Mouse (Mus musculus): ENCODE measurements around the gene Fam196a. TPM values are rescaled to one million over a fixed set of nuclear protein-coding genes. Genes with fewer than 3 reads are reported as not detected.

Gene Fam196a
- polyA plus RNA-seq, 1 experiment from 2014 or later, result 2.1 TPM

DNA sequence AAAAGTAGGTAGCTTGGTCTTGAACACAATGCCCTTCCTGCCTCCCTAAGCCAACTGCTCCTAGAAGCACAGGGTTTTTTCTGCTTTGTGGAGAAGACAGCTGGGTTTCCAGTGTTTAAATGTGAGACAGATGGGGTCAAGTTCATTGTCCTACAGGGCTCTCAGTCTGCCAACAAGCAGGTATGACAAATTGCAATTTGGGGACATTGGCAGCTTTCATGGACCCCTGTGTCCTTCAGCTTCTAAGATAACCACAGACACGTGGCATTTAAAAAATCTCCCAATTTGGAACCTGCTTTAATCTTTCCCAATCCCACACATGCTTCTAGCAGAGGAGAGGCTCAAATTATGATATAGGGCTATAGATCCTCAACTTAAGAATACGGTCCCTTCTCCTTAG lies 43.6 kb downstream of the Fam196a start:
- Histone ChIP-seq H3K9ac (no peak overlapping the region), H3K4me2 (no peak overlapping the region), H3K27me3 (no peaks in the 10 kb centered on the region), H3K27ac (no peak overlapping the region), H3K9me3 (no peaks in the 10 kb centered on the region), H3K36me3 (no peaks in the 10 kb centered on the region), H3K4me3 (no peak overlapping the region), H3K4me1 (no peaks in the 10 kb centered on the region)
- WGBS, result 73% methylated on average over 2 of the region's 2 CpGs
- no peak for ATAC-seq (ENCODE audit: borderline replicate concordance, extremely low read depth, low FRiP score, low TSS enrichment)

DNA sequence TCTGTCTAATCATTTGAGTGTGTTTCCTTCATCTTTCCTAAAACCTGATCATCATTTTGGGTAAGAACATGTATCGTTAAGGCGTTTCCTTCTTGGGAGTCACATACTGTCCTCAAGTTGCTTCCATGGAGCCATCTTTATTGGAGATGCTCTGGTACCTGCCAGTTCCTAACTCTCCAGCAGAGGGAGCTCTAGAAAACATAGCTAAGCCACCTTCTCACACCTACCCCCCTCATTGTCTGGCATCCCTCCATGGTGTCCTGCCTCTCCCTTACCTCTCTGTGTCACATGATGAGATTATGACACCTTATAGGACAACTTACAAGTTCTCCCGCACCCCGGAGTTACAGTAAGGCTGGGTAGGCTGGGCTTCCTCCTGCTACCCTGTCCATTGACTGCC lies 45.3 kb downstream of the Fam196a start:
- 82% methylated on average over 4 of the region's 4 CpGs for WGBS
- no peak overlapping the region for H3K9ac ChIP-seq
- H3K4me3 ChIP-seq, result no peak overlapping the region
- no peak for ATAC-seq (ENCODE audit: borderline replicate concordance, extremely low read depth, low FRiP score, low TSS enrichment)
- H3K27me3 ChIP-seq, result no peaks in the 10 kb centered on the region
- no peaks in the 10 kb centered on the region for H3K9me3 ChIP-seq
- no peak overlapping the region for H3K27ac ChIP-seq
- H3K4me1 ChIP-seq, result no peaks in the 10 kb centered on the region
- no peaks in the 10 kb centered on the region for H3K36me3 ChIP-seq
- no peak overlapping the region for H3K4me2 ChIP-seq

DNA sequence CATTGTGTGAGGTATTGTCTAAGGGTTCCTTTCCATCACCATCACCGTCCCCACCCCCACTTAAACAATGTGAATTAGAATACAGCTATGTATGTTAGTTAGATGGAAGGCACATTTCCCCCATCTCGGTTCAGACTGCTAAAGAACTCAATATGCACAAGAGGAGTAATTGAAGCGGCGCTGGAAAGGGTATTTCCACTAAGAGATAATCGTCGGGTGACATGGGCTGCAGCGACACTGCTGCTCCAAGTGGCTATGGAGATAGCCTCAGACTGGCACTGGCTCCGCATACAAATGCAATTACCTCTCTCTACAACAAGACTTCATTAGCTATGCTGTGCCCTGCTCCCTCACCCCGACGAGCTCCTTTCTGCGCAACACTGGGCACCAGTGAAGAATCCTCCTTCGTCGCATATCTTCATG lies 45.8 kb downstream of the Fam196a start:
- 92% methylated on average over 13 of the region's 13 CpGs for WGBS
- Histone ChIP-seq H3K4me3 (no peak overlapping the region), H3K36me3 (no peaks in the 10 kb centered on the region), H3K9me3 (no peaks in the 10 kb centered on the region), H3K27me3 (no peaks in the 10 kb centered on the region), H3K9ac (no peak overlapping the region), H3K27ac (no peak overlapping the region), H3K4me1 (no peaks in the 10 kb centered on the region), H3K4me2 (no peak overlapping the region)
- ATAC-seq (ENCODE audit: borderline replicate concordance, extremely low read depth, low FRiP score, low TSS enrichment), result no peak

DNA sequence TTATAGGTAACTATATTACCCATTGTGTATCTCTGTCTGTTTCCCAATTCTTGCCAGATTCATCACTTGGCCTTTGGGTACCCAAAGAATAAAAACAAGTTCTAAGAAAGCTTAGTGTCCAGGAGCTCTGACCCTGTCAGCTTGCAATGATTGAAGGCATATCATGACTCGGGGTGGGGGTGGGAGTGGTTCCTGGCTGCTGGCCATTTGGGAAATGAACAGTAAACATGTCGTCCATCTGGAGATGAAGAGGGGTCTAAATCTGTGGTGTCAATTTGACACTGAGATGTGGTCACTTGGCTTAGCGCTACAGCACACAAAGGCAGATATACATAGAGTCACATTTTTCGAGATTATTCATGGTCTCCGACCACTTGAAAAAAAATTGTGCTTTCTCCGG lies 54.7 kb downstream of the Fam196a start:
- no peak for ATAC-seq (ENCODE audit: borderline replicate concordance, extremely low read depth, low FRiP score, low TSS enrichment)
- Histone ChIP-seq H3K4me3 (no peak overlapping the region), H3K27me3 (no peaks in the 10 kb centered on the region), H3K9ac (no peak overlapping the region), H3K4me1 (no peaks in the 10 kb centered on the region), H3K27ac (no peak overlapping the region), H3K36me3 (no peaks in the 10 kb centered on the region), H3K9me3 (no peaks in the 10 kb centered on the region), H3K4me2 (no peak overlapping the region)
- WGBS, result 57% methylated on average over 6 of the region's 6 CpGs

DNA sequence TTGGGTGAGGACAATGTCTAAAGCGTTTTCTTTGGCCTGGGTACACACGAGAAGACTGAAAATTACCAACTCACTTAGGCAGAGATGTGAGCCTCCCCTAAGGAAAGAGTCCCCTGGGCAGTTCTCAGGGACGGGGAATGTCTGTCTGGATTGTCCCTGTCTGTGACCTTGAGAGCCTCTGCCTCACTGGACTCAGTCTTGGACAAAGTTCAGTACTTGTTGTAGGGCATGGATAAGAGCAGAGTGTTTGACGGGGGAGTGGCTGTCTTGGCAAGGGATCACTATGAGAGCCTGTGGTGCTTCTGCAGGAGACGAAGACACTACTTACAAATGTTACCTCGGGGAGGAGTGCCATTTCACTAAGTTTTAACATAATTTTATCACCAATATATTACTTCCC lies 57.8 kb downstream of the Fam196a start:
- Histone ChIP-seq H3K36me3 (peaks cover 3% of the 10 kb centered on the region), H3K27me3 (no peaks in the 10 kb centered on the region), H3K4me1 (no peaks in the 10 kb centered on the region), H3K4me2 (no peak overlapping the region), H3K9ac (no peak overlapping the region), H3K4me3 (no peak overlapping the region), H3K9me3 (no peaks in the 10 kb centered on the region), H3K27ac (no peak overlapping the region)
- no peak for ATAC-seq (ENCODE audit: borderline replicate concordance, extremely low read depth, low FRiP score, low TSS enrichment)
- WGBS, result 73% methylated on average over 6 of the region's 6 CpGs

DNA sequence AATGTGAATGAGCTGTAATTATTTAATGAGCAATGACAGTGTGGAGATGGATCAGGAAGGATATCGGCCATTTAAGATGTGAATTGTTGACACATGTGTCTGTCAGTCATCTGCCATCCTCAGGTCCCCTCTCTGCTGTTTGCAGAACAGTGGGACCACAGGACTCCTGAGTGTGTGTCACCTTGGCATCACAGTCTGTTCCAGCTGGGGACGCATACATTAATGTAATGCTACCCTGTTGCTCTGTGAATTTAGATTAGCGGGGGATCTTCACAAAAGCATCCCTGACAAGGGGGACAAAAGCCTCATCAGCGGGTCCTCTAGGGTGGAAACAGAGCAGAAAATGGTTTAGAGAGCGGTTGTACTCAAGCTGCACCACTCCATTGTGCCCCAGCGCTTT lies 59.2 kb downstream of the Fam196a start:
- Histone ChIP-seq H3K27ac (no peak overlapping the region), H3K9ac (no peak overlapping the region), H3K4me2 (no peak overlapping the region), H3K9me3 (no peaks in the 10 kb centered on the region), H3K27me3 (no peaks in the 10 kb centered on the region), H3K4me3 (no peak overlapping the region), H3K36me3 (peaks cover 14% of the 10 kb centered on the region), H3K4me1 (no peaks in the 10 kb centered on the region)
- ATAC-seq (ENCODE audit: borderline replicate concordance, extremely low read depth, low FRiP score, low TSS enrichment), result no peak
- WGBS, result 87% methylated on average over 6 of the region's 6 CpGs

DNA sequence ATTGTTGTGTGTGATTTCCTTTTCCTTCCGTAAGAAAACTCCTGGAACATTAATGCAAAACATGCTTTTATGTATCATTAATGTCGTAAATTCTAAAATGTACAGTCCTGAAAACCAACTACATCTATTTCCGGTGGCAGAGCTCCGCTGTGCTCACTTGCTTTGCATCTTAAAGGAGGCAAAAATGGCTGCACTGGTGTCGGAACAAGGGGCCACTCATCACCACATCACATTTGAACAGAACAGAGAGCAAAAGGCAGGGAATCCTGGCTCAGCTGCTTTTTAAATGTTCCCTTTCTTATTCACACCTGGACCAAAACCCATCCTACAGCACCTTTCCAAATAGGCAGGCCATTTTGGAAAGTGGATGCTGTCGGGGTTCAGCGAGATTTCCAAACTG lies 65.2 kb downstream of the Fam196a start:
- no peaks in the 10 kb centered on the region for H3K9me3 ChIP-seq
- H3K9ac ChIP-seq, result no peak overlapping the region
- H3K27ac ChIP-seq, result no peak overlapping the region
- H3K4me2 ChIP-seq, result no peak overlapping the region
- H3K4me1 ChIP-seq, result no peaks in the 10 kb centered on the region
- peaks cover 14% of the 10 kb centered on the region for H3K36me3 ChIP-seq
- WGBS, result 83% methylated on average over 7 of the region's 7 CpGs
- H3K4me3 ChIP-seq, result no peak overlapping the region
- no peak for ATAC-seq (ENCODE audit: borderline replicate concordance, extremely low read depth, low FRiP score, low TSS enrichment)
- H3K27me3 ChIP-seq, result no peaks in the 10 kb centered on the region

DNA sequence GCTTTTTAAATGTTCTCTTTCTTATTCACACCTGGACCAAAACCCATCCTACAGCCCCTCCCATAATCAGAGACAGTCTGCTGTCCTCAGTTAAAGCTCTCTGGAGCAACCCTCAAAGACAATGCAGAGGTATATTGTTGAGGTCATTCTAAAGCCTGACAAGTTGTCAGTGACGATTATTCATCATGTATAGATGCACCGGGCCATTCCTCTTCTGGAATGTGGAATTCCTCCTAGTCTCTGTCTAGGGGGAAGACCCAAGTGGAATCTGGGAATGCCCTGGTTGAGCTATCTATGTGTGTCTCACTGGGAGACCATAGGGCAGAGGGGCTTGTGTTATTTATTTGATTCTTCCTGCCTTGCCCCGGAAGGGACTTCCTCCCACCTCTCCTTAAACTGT lies 65.7 kb downstream of the Fam196a start:
- no peak for ATAC-seq (ENCODE audit: borderline replicate concordance, extremely low read depth, low FRiP score, low TSS enrichment)
- H3K27ac ChIP-seq, result no peak overlapping the region
- H3K27me3 ChIP-seq, result no peaks in the 10 kb centered on the region
- no peaks in the 10 kb centered on the region for H3K9me3 ChIP-seq
- no peak overlapping the region for H3K4me2 ChIP-seq
- peaks cover 14% of the 10 kb centered on the region for H3K36me3 ChIP-seq
- no peaks in the 10 kb centered on the region for H3K4me1 ChIP-seq
- 58% methylated on average over 3 of the region's 3 CpGs for WGBS
- no peak overlapping the region for H3K9ac ChIP-seq
- H3K4me3 ChIP-seq, result no peak overlapping the region

DNA sequence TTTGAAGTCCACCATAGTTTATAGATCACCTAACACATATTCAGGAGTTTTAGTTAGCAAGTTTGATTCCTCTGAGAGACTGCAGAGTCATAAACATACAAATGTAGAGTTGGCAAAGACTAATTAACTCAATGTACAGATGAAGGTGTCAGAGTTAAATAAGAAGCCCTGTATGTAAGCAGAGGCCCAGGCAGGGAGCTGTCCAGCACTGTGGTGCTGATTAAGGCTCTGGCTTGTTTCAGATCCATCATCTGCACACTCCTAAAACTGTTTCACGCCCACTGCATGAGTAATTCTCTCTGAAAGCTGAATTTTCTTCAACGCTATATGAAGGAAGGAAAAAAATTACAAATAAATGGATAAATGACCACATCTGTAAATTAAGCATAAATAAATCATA lies 74.1 kb downstream of the Fam196a start:
- H3K36me3 ChIP-seq, result no peaks in the 10 kb centered on the region
- no peaks in the 10 kb centered on the region for H3K9me3 ChIP-seq
- no peak overlapping the region for H3K9ac ChIP-seq
- H3K27me3 ChIP-seq, result no peaks in the 10 kb centered on the region
- H3K4me1 ChIP-seq, result no peaks in the 10 kb centered on the region
- no peak overlapping the region for H3K4me2 ChIP-seq
- no peak overlapping the region for H3K4me3 ChIP-seq
- WGBS, result 75% methylated on average over 2 of the region's 2 CpGs
- no peak for ATAC-seq (ENCODE audit: borderline replicate concordance, extremely low read depth, low FRiP score, low TSS enrichment)
- H3K27ac ChIP-seq, result no peak overlapping the region

DNA sequence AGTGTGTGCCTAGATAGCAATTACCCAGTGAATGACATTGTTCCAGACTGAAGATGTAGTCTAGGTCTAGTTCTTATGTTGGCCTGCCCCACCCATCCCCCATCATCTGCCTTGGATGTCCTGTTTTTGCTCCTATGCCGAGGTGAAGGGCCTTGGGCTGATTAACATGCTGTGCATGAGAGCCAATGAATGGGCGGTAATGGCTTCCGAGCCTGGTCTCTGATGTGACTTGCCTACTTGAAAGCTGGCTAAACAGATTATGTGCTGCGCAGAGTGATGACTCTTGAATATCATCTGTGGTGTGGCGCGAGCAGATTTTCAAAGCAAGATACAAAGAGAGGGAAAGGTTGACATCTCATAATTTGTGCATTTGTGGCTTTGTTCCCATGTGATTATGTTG lies 76.2 kb downstream of the Fam196a start:
- Histone ChIP-seq H3K27ac (no peak overlapping the region), H3K9me3 (no peaks in the 10 kb centered on the region), H3K4me1 (no peaks in the 10 kb centered on the region), H3K36me3 (no peaks in the 10 kb centered on the region), H3K9ac (no peak overlapping the region), H3K4me3 (no peak overlapping the region), H3K27me3 (no peaks in the 10 kb centered on the region), H3K4me2 (no peak overlapping the region)
- no peak for ATAC-seq (ENCODE audit: borderline replicate concordance, extremely low read depth, low FRiP score, low TSS enrichment)
- WGBS, result 74% methylated on average over 6 of the region's 6 CpGs

DNA sequence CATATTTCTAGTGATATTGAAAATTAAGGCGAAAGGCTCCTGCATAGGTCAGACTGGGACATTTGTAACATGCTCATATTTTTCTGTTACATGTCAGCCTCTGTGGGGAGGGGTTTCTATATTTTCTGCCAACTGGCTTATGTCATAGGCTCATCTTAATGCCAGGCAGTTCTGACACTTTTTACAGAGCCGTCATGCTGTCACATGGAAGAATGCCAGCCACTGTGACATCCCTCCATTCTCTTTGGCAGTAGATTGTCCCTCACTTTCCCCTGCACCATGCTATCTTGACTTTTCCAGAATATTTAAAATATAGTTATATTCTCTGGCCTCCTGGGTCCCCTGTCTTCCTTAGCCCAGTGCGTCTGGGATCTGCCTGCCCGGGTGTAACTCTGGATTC lies 95.5 kb downstream of the Fam196a start:
- no peak for ATAC-seq (ENCODE audit: borderline replicate concordance, extremely low read depth, low FRiP score, low TSS enrichment)
- Histone ChIP-seq H3K27ac (no peak overlapping the region), H3K4me1 (no peaks in the 10 kb centered on the region), H3K4me3 (no peak overlapping the region), H3K27me3 (no peaks in the 10 kb centered on the region), H3K9ac (no peak overlapping the region), H3K36me3 (no peaks in the 10 kb centered on the region), H3K9me3 (no peaks in the 10 kb centered on the region), H3K4me2 (no peak overlapping the region)
- 75% methylated on average over 4 of the region's 4 CpGs for WGBS

DNA sequence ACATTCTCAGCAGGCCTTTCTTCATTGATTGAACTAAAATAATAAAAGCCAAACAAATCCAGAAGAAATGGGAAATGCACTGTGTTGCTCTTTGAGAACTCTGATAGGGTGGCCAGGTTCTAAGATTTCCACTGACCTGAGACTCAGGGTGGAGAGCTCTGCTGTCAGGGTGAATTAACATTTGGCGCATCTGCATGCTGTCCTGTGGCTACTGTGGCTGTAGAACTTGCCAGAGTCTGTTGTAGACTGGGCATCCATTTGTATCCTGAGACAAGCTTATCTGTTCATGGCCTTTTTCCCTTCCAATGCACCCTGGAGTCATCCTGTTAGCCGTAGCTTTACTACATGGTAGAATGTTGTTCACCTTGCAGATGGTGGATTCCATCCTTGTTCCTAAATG lies 98.2 kb downstream of the Fam196a start:
- H3K4me1 ChIP-seq, result no peaks in the 10 kb centered on the region
- H3K4me3 ChIP-seq, result no peak overlapping the region
- WGBS, result 91% methylated on average over 2 of the region's 2 CpGs
- no peak for ATAC-seq (ENCODE audit: borderline replicate concordance, extremely low read depth, low FRiP score, low TSS enrichment)
- H3K4me2 ChIP-seq, result no peak overlapping the region
- no peak overlapping the region for H3K9ac ChIP-seq
- no peak overlapping the region for H3K27ac ChIP-seq
- no peaks in the 10 kb centered on the region for H3K27me3 ChIP-seq
- H3K9me3 ChIP-seq, result no peaks in the 10 kb centered on the region
- H3K36me3 ChIP-seq, result no peaks in the 10 kb centered on the region

All from lung, embryonic 15.5 days (tissue).